Mouse (Mus musculus): ENCODE measurements around the gene Rnf126. TPM values are rescaled to one million over a fixed set of nuclear protein-coding genes. Genes with fewer than 3 reads are reported as not detected.
A peak's percentile ranks its signal among the peaks of the same experiment; 100 is the strongest.

Gene Rnf126
- total RNA-seq (2021), result 10 to 100 TPM; 27.4 to 33.4 TPM
- long read RNA-seq, experiment 1, transcript Rnf126-201 (9 exons, 1,639 nt), result major isoform, 81 of 97 reads
- long read RNA-seq, experiment 1, partial matches to known transcripts, result 1 of 97 reads
- long read RNA-seq, experiment 1, other reads (novel, unspliced or antisense), result 15 of 97 reads
- long read RNA-seq, experiment 2, transcript Rnf126-201 (9 exons, 1,639 nt), result major isoform, 73 of 88 reads
- long read RNA-seq, experiment 2, partial matches to known transcripts, result 4 of 88 reads
- long read RNA-seq, experiment 2, other reads (novel, unspliced or antisense), result 11 of 88 reads

DNA sequence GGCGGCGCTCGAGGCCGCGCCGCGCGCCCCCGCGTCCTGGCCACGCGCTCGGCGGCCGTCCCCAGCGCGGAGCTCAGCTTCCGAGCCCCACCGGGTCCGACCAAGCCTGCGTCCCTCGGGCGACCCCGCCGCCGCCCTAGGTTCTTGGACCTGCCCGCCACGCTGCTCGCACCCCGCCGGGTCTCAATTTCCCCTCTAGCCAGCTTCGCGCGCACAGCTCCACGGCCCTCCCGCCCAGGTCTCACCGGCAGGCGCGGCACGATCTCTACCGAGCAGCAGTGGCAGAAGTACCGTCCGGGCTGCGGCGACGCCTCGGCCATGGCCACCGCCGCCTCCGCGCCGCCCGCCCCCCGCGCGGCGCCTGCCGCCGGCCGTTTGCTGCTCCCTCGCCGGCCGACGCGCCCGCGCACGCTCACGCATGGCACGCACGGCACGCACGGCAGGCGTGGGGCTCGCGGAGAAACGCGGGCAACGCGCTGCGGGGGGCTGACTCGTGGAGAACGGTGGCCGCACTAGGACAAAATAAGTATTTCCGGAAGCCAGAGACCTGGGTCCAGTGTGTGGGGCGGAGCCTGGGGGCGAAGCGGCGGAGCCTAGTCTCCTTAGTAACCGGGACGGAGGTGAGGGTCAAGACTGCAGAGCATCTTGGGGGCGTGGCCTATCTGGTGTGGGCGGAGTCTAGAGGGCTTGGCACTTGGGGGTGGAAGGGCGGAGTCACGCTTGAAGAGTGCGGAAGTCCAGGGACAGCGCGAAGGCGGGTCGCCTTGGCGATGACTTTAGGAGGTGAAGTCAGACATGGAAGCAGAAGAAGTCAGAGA is at the start of gene Rnf126:
TSS of gene Rnf126 (minus strand) at position 445 of the 818 bp plus-strand sequence.
- peak; percentile 99 for DNase-seq

GRCm38 (mm10) chr10:79815671-79816494 is 49.1 kb upstream of the Rnf126 start:
- DNase-seq, result no peak

- DNase-seq, result no peak
Measured at GRCm38 (mm10) chr10:79814271-79814842, 47.6 kb upstream of the Rnf126 start.

GRCm38 (mm10) chr10:79811736-79812637 is 45.2 kb upstream of the Rnf126 start:
- peak; percentile 67 for DNase-seq

DNA sequence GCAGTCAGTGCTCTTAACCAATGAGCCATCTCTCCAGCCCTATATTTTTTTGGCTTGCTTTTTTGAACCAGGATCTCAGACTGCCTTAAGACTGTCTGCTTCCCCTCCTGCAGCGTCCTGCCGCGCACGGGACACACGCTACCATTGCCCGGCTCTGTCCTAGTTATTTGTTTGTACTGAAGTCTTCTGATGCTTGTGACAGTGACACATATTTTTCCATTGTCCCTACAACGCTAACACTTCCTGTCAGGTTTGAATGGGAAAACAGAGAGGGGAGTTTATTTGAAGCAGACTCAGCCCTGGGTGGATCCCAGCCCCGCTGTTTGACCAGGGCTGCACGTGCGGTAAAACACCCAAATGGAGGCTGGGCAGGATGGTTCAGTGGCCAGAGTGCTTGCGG is 42.0 kb upstream of the Rnf126 start:
- DNase-seq, result no peak

DNA sequence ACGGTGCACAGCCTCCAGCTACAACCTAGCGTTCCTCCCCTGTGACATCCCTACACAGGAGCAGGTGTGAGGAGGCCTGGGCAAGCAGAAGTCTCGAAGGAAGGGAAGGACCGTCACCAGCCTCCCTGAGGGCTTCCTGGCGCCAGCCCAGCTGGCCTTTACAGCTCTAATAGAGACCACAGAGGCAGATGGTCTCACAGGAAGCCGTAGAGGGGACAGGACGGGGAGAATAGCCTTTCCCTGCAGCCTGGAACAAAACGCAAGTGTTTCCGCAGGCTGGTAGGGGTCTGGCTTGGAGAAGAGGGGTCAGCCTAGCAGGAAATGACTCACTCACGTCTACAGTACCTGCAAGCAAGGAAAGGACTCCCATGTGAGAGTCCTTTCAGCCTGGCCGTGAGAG is 41.1 kb upstream of the Rnf126 start:
- peak; percentile 51 for DNase-seq

DNA sequence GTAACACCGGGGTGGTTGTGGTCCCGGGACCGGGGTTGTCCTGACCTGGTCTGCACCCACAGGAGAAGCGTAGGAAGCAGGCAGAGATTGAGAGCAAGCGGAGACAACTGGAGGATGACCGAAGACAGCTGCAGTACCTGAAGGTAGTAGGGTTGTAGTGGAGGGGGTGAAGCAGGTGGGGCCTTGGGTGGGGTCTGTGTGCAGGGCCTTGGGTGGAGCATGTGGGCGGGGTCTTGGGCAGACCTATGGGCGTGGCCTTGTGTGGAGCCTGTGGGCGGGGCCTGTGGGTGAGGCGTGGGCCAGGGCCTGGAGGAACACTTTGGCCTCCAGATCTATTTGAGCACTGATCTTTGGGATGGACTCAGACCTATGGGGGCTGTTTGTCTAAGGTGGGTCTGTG is 40.2 kb upstream of the Rnf126 start:
- DNase-seq, result no peak

GRCm38 (mm10) chr10:79806331-79806730 is 39.6 kb upstream of the Rnf126 start:
- no peak for DNase-seq

GRCm38 (mm10) chr10:79805636-79806035 is 38.9 kb upstream of the Rnf126 start:
- peak; percentile 49 for DNase-seq

DNA sequence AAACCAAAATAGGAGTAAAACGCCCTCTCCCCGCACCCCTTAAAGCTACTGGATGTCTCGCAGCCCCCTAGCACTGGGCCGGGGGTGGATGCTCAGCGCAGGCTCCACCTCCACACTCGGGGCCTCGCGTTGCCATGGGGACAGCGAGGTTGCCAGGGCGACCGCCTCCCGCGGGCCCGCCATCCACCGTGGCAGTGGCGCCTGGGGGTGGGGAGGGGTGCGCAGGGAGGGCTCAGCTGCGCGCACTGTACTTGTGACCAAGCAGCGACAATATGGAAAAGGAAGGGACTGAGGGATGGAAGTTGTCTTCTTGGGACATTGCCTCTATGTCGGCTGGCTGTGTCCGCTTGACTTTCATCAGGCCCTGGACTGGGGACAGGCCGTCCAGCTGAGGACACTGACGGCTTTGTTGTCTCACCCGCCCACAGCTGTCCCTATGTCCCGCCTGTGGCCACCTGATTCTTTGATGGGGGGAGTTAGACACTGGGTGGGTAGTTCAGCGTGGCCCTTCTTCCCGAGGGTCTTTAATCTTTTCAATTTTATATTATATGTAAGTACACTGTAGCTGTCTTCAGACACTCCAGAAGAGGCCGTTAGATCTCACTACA is 37.1 kb upstream of the Rnf126 start:
- DNase-seq, result no peak

GRCm38 (mm10) chr10:79802331-79802971 is 35.7 kb upstream of the Rnf126 start:
- peak; percentile 76 for DNase-seq

- DNase-seq, result no peak
Measured at GRCm38 (mm10) chr10:79801837-79802236, 35.1 kb upstream of the Rnf126 start.

- DNase-seq, result no peak
Measured at GRCm38 (mm10) chr10:79800508-79800907, 33.8 kb upstream of the Rnf126 start.

- no peak for DNase-seq
Measured at GRCm38 (mm10) chr10:79798289-79798928, 31.7 kb upstream of the Rnf126 start.

DNA sequence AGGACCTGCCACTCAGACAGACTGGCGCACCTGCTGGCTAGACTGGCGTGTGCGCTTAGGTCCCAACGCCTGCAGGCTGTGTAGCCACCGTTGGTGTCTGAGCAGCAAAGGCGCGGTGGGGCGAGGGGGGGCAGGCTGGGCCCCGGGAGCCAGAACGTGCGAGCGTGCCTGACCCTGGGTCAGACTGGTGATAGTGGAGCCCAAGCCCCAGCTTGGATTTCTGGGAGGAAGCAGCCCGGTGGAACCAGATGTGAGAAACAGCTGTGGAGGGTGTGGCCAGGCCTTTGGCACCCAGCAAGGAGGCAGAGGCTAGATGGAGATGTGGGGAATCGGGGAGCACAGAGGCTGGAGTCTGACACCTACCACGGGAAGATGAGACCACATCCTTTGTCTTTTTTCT is 30.6 kb upstream of the Rnf126 start:
- DNase-seq, result peak; percentile 60

DNA sequence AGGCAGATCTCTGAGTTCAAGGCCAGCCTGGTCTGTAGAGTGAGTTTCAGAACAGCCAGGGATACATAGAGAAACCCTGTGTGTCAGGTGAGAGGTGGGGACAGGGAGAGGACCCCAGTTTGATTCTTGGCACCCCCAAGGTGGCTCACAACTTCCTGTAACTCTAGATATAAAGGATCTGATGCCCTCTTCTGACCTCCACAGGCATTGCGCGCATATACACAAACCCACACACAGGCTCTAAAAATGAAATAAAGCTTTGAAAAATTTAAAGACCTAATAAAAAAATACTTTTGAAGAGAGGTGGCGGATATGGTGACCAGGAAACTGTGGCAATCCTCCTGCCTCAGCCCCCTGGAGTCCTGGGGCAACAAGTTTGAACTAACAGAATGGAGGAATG is 29.2 kb upstream of the Rnf126 start:
- DNase-seq, result no peak

DNA sequence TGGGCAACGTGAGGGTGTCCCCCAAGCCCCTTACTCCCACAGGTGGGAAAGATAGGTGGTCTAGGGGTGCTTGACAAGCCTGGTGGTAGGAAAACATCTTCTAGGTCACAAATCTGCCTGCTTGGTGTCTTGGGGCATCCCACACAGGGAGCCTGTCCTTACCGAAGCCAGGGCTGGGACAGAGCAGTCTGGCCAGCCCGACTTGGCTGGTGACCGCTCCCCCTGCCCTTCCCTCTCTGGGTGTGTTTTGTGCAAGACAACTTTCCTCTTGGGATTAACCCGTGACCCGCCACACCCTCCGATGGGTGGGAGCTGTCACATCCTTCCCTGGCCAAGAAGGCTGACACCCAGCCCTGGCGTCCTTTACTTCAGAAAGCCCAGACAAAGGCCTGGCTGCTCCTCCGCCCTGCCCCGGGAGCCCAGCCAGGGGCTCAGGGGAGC is 27.8 kb upstream of the Rnf126 start:
- peak; percentile 91 for DNase-seq

- DNase-seq, result no peak
Measured at GRCm38 (mm10) chr10:79793738-79794490, 27.2 kb upstream of the Rnf126 start.

All from gastrocnemius, postnatal 25 days (tissue).